Mouse (Mus musculus): ENCODE results near the gene Nfyc. TPM values are rescaled to one million over a fixed set of nuclear protein-coding genes. Genes with fewer than 3 reads are reported as not detected.

Gene Nfyc
- polyA plus RNA-seq, 1 experiment from 2014 or later, result 32.0 TPM

DNA sequence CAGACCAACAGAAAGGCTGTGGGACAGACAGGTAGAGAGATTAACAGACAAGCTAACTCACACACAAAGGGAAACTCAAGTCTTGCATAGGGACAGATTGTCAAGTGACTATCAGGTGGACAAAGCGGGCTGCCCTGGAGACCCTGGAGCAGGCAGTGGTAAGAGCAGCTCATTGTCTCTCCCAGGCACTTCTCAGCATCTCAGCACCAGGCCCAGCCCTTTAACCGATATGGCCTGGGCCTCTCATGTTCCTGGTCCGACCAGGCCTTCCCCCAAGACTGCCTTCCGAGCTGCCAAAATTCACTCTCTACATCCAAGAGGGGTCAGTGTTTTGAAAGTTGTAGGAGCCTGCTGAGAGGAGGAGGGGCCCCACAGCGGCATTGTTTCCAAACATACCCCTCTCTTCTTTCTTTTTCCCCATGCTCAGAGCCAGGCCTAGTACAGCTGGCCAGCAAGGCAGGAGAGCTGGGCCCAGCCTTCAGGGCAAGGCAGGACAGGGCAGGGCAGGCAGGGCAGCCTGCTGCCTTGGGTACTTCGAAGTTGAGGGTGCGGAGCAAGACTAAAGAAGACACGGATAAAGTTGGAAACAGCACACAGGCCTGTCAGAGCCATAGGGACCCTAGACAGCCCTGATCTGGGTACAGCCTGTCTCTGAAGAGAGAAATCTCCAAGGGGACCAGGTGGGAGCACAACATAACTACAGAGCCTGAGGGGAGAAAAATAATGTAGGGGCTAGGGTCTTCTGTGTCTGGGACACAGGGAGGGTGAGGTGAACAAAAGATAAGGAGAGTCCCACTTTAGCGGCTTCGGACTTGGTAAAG, 85.4 kb downstream of the Nfyc start:
- WGBS (ENCODE audit: insufficient replicate concordance), result 43% methylated on average over 10 of the region's 10 CpGs
- Histone ChIP-seq H3K9ac (replicated peaks) (no peak overlapping the region), H3K27me3 (ENCODE audit: insufficient read depth, low read length) (peaks cover 60% of the 10 kb centered on the region), H3K4me3 (ENCODE audit: low read depth, low read length) (no peak overlapping the region), H3K9me3 (ENCODE audit: low read length) (no peaks in the 10 kb centered on the region), H3K4me2 (ENCODE audit: low read depth, low read length) (peak overlapping the region; percentile 79), H3K36me3 (replicated peaks; ENCODE audit: insufficient read depth, low read length) (no peaks in the 10 kb centered on the region), H3K27ac (ENCODE audit: low read depth) (no peak overlapping the region), H3K4me1 (ENCODE audit: insufficient read depth) (peaks cover 9% of the 10 kb centered on the region)
- ATAC-seq (no peak), DNase-seq (no peak)
- 0 out of 2 replicates have a peak, but pooled peaks have one; percentile 1 for TF ChIP-seq CTCF (IDR thresholded peaks at IDR 0.05; ENCODE audit: low read depth)
- no peak for TF ChIP-seq EP300 (IDR thresholded peaks at IDR 0.05; ENCODE audit: low read depth)

DNA sequence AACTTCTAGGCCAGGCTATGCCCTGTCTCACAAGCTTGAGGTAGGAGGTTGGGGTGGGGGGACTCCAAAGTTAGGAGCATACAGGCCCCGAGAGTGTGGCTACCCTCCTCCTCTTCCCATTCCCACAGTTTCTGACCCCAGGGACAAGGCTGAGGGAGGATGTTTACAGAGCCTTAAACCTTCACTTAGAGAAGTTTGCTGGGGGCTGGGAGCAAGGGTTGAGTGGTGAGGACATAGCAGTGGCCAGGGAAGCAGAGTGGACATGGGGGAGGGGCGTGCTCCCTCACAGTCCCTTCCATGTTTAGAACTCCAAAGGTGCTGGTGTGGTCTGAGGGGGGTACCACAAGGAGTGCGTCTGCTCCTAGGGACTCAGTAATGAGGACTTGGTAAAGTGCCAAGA, 87.7 kb downstream of the Nfyc start:
- H3K4me1 ChIP-seq (ENCODE audit: insufficient read depth), result peaks cover 9% of the 10 kb centered on the region
- 67% methylated on average over 3 of the region's 3 CpGs for WGBS (ENCODE audit: insufficient replicate concordance)
- ATAC-seq (no peak), DNase-seq (no peak)
- no peak overlapping the region for H3K4me2 ChIP-seq (ENCODE audit: low read depth, low read length)
- peaks cover 47% of the 10 kb centered on the region for H3K27me3 ChIP-seq (ENCODE audit: insufficient read depth, low read length)
- no peak overlapping the region for H3K9ac ChIP-seq (replicated peaks)
- no peaks in the 10 kb centered on the region for H3K9me3 ChIP-seq (ENCODE audit: low read length)
- H3K27ac ChIP-seq (ENCODE audit: low read depth), result no peak overlapping the region
- TF ChIP-seq CTCF (IDR thresholded peaks at IDR 0.05; ENCODE audit: low read depth) (no peak), EP300 (IDR thresholded peaks at IDR 0.05; ENCODE audit: low read depth) (no peak)
- H3K36me3 ChIP-seq (replicated peaks; ENCODE audit: insufficient read depth, low read length), result no peaks in the 10 kb centered on the region
- H3K4me3 ChIP-seq (ENCODE audit: low read depth, low read length), result no peak overlapping the region

DNA sequence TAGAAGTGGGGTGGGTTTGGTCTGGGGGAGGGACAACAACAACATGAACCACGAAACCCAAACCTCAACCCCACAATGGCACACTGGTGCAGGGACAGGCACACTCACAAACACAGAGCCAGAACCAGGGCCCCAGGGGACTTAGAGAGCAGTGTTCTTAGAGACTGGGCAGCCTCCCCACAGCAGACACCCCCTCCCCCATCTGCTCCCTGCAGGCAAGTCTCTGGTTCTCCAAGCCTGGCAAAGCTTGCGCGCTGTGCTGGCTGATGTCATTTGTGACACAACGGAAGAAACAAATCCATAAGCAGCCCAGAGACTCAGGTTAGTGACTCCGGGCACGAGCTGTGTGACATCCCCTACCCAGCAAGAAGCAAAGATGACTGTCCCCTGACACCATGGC, 90.1 kb downstream of the Nfyc start:
- Histone ChIP-seq H3K27ac (ENCODE audit: low read depth) (no peak overlapping the region), H3K27me3 (ENCODE audit: insufficient read depth, low read length) (peaks cover 27% of the 10 kb centered on the region), H3K4me3 (ENCODE audit: low read depth, low read length) (no peak overlapping the region), H3K4me2 (ENCODE audit: low read depth, low read length) (no peak overlapping the region), H3K4me1 (ENCODE audit: insufficient read depth) (no peaks in the 10 kb centered on the region), H3K36me3 (replicated peaks; ENCODE audit: insufficient read depth, low read length) (no peaks in the 10 kb centered on the region), H3K9ac (replicated peaks) (no peak overlapping the region), H3K9me3 (ENCODE audit: low read length) (no peaks in the 10 kb centered on the region)
- TF ChIP-seq CTCF (IDR thresholded peaks at IDR 0.05; ENCODE audit: low read depth) (no peak), EP300 (IDR thresholded peaks at IDR 0.05; ENCODE audit: low read depth) (no peak)
- ATAC-seq (no peak), DNase-seq (no peak)
- 77% methylated on average over 6 of the region's 6 CpGs for WGBS (ENCODE audit: insufficient replicate concordance)

DNA sequence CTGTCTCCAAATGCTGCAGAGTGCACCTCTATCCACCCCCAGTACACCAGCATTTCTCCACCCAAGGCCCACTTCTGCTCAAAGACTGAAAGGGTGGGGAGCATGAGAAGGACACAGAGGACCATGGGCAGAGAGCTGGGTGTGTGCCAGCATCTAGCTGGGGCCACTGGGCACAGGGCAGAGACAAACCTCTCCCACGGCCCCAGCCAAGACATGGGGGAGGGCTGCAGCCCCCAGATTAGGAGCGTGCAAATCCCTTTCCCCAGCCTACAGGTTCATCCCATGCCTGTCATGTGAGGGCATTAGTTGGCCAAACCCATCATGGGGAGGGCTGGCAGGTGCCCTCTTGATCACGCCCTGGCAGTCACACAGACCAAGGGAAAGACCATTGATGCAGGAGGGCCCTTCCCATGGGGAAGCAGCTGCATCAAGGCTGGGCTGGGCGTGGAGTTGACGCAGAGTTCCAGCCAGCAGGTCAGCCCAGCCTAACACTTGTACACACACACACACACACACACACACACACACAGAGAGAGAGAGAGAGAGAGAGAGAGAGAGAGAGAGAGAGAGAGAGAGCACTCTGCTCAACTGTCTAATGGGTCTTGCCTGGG, 97.3 kb downstream of the Nfyc start:
- Histone ChIP-seq H3K27ac (ENCODE audit: low read depth) (no peak overlapping the region), H3K4me1 (ENCODE audit: insufficient read depth) (peaks cover 13% of the 10 kb centered on the region), H3K4me2 (ENCODE audit: low read depth, low read length) (no peak overlapping the region), H3K27me3 (ENCODE audit: insufficient read depth, low read length) (peaks cover 37% of the 10 kb centered on the region), H3K4me3 (ENCODE audit: low read depth, low read length) (no peak overlapping the region), H3K9me3 (ENCODE audit: low read length) (no peaks in the 10 kb centered on the region), H3K9ac (replicated peaks) (no peak overlapping the region), H3K36me3 (replicated peaks; ENCODE audit: insufficient read depth, low read length) (no peaks in the 10 kb centered on the region)
- DNase-seq (no peak), ATAC-seq (no peak)
- WGBS (ENCODE audit: insufficient replicate concordance), result 71% methylated on average over 5 of the region's 5 CpGs
- TF ChIP-seq CTCF (IDR thresholded peaks at IDR 0.05; ENCODE audit: low read depth), result no peak
- TF ChIP-seq EP300 (IDR thresholded peaks at IDR 0.05; ENCODE audit: low read depth), result no peak

DNA sequence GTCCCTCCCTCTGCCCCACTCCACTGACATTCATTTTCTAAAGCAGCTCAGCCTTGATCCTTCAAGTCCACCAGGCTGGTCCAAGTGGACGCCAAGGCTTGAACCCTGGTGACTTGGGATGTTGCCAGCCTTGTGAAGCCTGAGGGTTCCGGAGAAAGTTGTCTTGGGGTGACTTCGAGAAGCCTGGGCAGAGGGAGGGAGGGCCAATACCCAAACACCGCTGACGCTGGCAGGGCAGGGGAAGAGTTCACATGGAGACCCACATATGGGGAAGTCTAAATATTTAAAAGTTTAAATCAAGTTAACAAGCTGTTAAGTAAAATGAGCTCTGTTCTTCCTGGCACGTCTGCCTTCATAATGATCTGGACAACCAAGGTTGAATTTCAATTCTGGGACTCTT, 98.6 kb downstream of the Nfyc start:
- Histone ChIP-seq H3K36me3 (replicated peaks; ENCODE audit: insufficient read depth, low read length) (no peaks in the 10 kb centered on the region), H3K9me3 (ENCODE audit: low read length) (no peaks in the 10 kb centered on the region), H3K27ac (ENCODE audit: low read depth) (no peak overlapping the region), H3K4me2 (ENCODE audit: low read depth, low read length) (no peak overlapping the region), H3K27me3 (ENCODE audit: insufficient read depth, low read length) (peaks cover 42% of the 10 kb centered on the region), H3K9ac (replicated peaks) (no peak overlapping the region), H3K4me1 (ENCODE audit: insufficient read depth) (peaks cover 13% of the 10 kb centered on the region), H3K4me3 (ENCODE audit: low read depth, low read length) (no peak overlapping the region)
- no peak for TF ChIP-seq CTCF (IDR thresholded peaks at IDR 0.05; ENCODE audit: low read depth)
- TF ChIP-seq EP300 (IDR thresholded peaks at IDR 0.05; ENCODE audit: low read depth), result no peak
- WGBS (ENCODE audit: insufficient replicate concordance), result 73% methylated on average over 6 of the region's 6 CpGs
- DNase-seq (no peak), ATAC-seq (no peak)

DNA sequence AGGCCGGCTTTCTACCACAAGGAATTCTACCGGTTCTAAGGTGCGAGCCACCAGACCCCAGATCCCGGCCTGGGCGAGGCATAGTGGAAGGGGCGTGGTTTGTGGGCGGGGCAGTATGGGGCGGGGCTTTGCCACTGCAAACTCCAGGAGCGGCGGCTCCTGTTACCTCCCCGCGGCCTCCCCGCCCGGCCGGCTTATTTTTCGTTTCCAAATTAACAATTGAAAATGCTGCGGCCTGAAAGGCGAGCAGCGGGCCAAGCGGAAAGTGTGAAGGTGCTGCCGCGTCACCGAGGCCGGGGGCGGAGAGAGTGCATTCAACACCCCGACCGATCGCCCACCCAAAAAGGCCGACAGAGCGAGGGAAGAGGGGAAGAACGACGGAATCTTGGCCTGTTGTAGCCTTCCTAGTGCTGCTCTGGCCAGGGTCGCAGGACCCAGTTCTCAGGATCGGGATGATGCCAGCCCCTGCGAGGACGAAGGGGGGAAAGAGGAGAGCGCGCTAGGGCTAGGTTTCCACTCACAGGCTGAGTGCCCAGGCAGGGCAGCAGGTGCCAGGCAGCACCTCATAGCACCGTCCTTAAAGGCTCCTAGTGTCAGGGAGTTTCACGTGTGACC, 100.2 kb downstream of the Nfyc start:
- peak overlapping the region; percentile 60 for H3K4me3 ChIP-seq (ENCODE audit: low read depth, low read length)
- peak overlapping the region; percentile 89 for H3K4me2 ChIP-seq (ENCODE audit: low read depth, low read length)
- DNase-seq (peak; percentile 87), ATAC-seq (peak; percentile 87)
- no peaks in the 10 kb centered on the region for H3K36me3 ChIP-seq (replicated peaks; ENCODE audit: insufficient read depth, low read length)
- TF ChIP-seq CTCF (IDR thresholded peaks at IDR 0.05; ENCODE audit: low read depth), result no peak
- TF ChIP-seq EP300 (IDR thresholded peaks at IDR 0.05; ENCODE audit: low read depth), result no peak
- peak overlapping the region; percentile 34 for H3K9ac ChIP-seq (replicated peaks)
- WGBS (ENCODE audit: insufficient replicate concordance), result under 1% methylated on average over 40 of the region's 40 CpGs
- H3K27ac ChIP-seq (ENCODE audit: low read depth), result no peak overlapping the region
- peaks cover 42% of the 10 kb centered on the region for H3K27me3 ChIP-seq (ENCODE audit: insufficient read depth, low read length)
- H3K9me3 ChIP-seq (ENCODE audit: low read length), result no peaks in the 10 kb centered on the region
- H3K4me1 ChIP-seq (ENCODE audit: insufficient read depth), result peaks cover 13% of the 10 kb centered on the region
